Mouse (Mus musculus) megakaryocyte, embryonic 14.5 days (primary cell): ENCODE results near the gene Exoc4.

Experiments
- FLI1 ChIP-seq: IDR thresholded peaks from 2 replicates; pipeline ENCODE4 v1.6.1; 2012; ENCODE audit warnings: low read length, inconsistent platforms, mixed read lengths
- GATA1 ChIP-seq: IDR thresholded peaks from 3 replicates; pipeline ENCODE4 v1.6.1; 2012; ENCODE audit warnings: mixed read lengths, low read length, inconsistent platforms, borderline replicate concordance

DNA sequence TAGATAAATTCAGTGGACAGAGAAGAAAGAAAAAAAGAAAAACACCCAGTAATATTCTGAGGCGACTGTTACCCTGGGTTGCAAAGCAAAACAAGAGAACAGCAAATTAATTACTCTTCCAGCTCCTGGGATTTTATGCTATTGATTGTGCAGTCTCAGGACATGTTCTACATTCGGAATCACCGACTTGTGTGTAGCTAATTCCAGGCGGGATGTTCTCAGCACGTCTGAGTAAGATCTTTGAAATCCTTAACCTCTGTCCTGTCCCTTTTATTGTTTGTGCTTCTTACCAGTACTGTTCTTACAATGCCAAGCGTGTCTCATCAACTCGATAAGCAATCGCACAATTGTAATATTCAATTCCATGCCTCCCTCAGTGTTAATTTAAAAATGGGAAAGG is 664.6 kb downstream of the Exoc4 start:
- TF ChIP-seq GATA1 (no peak), FLI1 (no peak)
